Mouse (Mus musculus) urinary bladder, postnatal 4 days (tissue): ENCODE data around the gene Cdkn2b.

ENCODE experiments used
- DNase-seq, 2 experiments: peaks; one replicate each; pipeline ENCODE4 v3.0.0; 2021 to 2022; ENCODE audit warnings: low spot score in 2 of 2

Cdkn2b gene

GRCm38 (mm10) chr4:89293516-89293915, 17.3 kb downstream of the Cdkn2b start:
- no peak for DNase-seq

- no peak for DNase-seq
These were observed 21.8 kb downstream of the Cdkn2b start for GRCm38 (mm10) chr4:89289028-89289427.

- DNase-seq: no peak
These were observed 24.3 kb downstream of the Cdkn2b start for GRCm38 (mm10) chr4:89286566-89286965.

GRCm38 (mm10) chr4:89285688-89286087, 25.2 kb downstream of the Cdkn2b start:
- DNase-seq: no peak

- DNase-seq: no peak
These were observed 28.2 kb downstream of the Cdkn2b start for GRCm38 (mm10) chr4:89282661-89283060.

- DNase-seq: no peak
These were observed 28.7 kb downstream of the Cdkn2b start for GRCm38 (mm10) chr4:89282036-89282566.

- no peak for DNase-seq
These were observed 29.6 kb downstream of the Cdkn2b start for GRCm38 (mm10) chr4:89281236-89281635.

GRCm38 (mm10) chr4:89279641-89280040, 31.2 kb downstream of the Cdkn2b start:
- no peak for DNase-seq

GRCm38 (mm10) chr4:89277381-89277940, 33.4 kb downstream of the Cdkn2b start:
- DNase-seq: no peak

- no peak for DNase-seq
These were observed 34.1 kb downstream of the Cdkn2b start for GRCm38 (mm10) chr4:89276669-89277219.

- DNase-seq: no peak
These were observed 34.8 kb downstream of the Cdkn2b start for GRCm38 (mm10) chr4:89275811-89276584.

- no peak for DNase-seq
These were observed 35.9 kb downstream of the Cdkn2b start for GRCm38 (mm10) chr4:89274829-89275548.

GRCm38 (mm10) chr4:89274006-89274405, 36.8 kb downstream of the Cdkn2b start:
- DNase-seq: no peak

- no peak for DNase-seq
These were observed 37.3 kb downstream of the Cdkn2b start for GRCm38 (mm10) chr4:89273585-89273984.

- DNase-seq: no peak
These were observed 37.8 kb downstream of the Cdkn2b start for GRCm38 (mm10) chr4:89272961-89273540.

GRCm38 (mm10) chr4:89272101-89272718, 38.6 kb downstream of the Cdkn2b start:
- DNase-seq: no peak

- no peak for DNase-seq
These were observed 53.1 kb downstream of the Cdkn2b start for GRCm38 (mm10) chr4:89257768-89258167.
